Mouse (Mus musculus) neural tube, embryonic 13.5 days (tissue): ENCODE results near the gene Ctc1. TPM values are rescaled to one million over a fixed set of nuclear protein-coding genes. Genes with fewer than 3 reads are reported as not detected.

Source experiments
- microRNA-seq: library from miRNA; unstranded; fragments of <30 nt; microRNA quantifications from one replicate; pipeline ENCODE4, GENCODE M21; 2016
- polyA plus RNA-seq: library from polyadenylated mRNA; unstranded; fragments of >200 nt; fragmentation: Nextera tagmentation; extraction: Ambion mirVana; gene quantifications from 2 replicates; pipeline ENCODE4 v1.2.1, GENCODE M21; 2015

Gene Ctc1
- polyA plus RNA-seq, 1 experiment from 2014 or later: 49.6 TPM

Small RNA genes within 50 kb of the gene (microRNA-seq; reads per million reads assigned to microRNA genes)
- 2.2 reads per million, percentile 8 among the genes with 10 or more reads in this experiment for gene Mir3062

Other genes with a start within 250 kb of the Ctc1 start
- gene Ndel1, start 144.1 kb upstream of the Ctc1 start, polyA plus RNA-seq: 96.9 and 97.7 TPM in 2 replicates
- gene Rnf222, start 127.4 kb upstream of the Ctc1 start, polyA plus RNA-seq: not detected in 2 replicates
- 743 and 760 TPM in 2 replicates for gene Rpl26, start 114.3 kb upstream of the Ctc1 start, polyA plus RNA-seq
- gene Odf4, start 88.8 kb upstream of the Ctc1 start, polyA plus RNA-seq: 0.40 TPM in 1 of 2 replicates, not detected in the other
- gene Arhgef15, start 58.4 kb upstream of the Ctc1 start, polyA plus RNA-seq: 14.4 and 14.8 TPM in 2 replicates
- 2.0 and 2.5 TPM in 2 replicates for gene Slc25a35, start 47.8 kb upstream of the Ctc1 start, polyA plus RNA-seq
- gene Rangrf, start 40.7 kb upstream of the Ctc1 start, polyA plus RNA-seq: 27.6 and 33.7 TPM in 2 replicates
- 19.1 and 21.9 TPM in 2 replicates for gene Pfas, start 7.5 kb upstream of the Ctc1 start, polyA plus RNA-seq
- gene Aurkb, start 29.7 kb downstream of the Ctc1 start, polyA plus RNA-seq: 22.7 and 33.0 TPM in 2 replicates
- 14.7 and 16.8 TPM in 2 replicates for gene Borcs6, start 43.8 kb downstream of the Ctc1 start, polyA plus RNA-seq
- 28.4 and 29.2 TPM in 2 replicates for gene Tmem107, start 54.9 kb downstream of the Ctc1 start, polyA plus RNA-seq
- 268 and 282 TPM in 2 replicates for gene Vamp2, start 72.6 kb downstream of the Ctc1 start, polyA plus RNA-seq
- 8.0 and 8.4 TPM in 2 replicates for gene Per1, start 79.3 kb downstream of the Ctc1 start, polyA plus RNA-seq
- gene Hes7, start 104.5 kb downstream of the Ctc1 start, polyA plus RNA-seq: 0.61 TPM in 1 of 2 replicates, not detected in the other
- gene 9130213A22Rik, start 106.7 kb downstream of the Ctc1 start, polyA plus RNA-seq: 0.18 and 0.32 TPM in 2 replicates
- 0.59 and 1.2 TPM in 2 replicates for gene Aloxe3, start 110.0 kb downstream of the Ctc1 start, polyA plus RNA-seq
- gene Alox12b, start 141.1 kb downstream of the Ctc1 start, polyA plus RNA-seq: 0.22 and 0.23 TPM in 2 replicates
- gene Alox8, start 181.9 kb downstream of the Ctc1 start, polyA plus RNA-seq: 0.17 TPM in 1 of 2 replicates, not detected in the other
- 0.21 TPM in 2 replicates for gene Gucy2e, start 221.1 kb downstream of the Ctc1 start, polyA plus RNA-seq